Mouse (Mus musculus) gastrocnemius, adult 18-20 months (tissue): ENCODE measurements around the gene Lmx1b. TPM values are rescaled to one million over a fixed set of nuclear protein-coding genes. Genes with fewer than 3 reads are reported as not detected.

Source experiments
- DNase-seq: peaks from one replicate; pipeline ENCODE4 v3.0.0; 2021; ENCODE audit warnings: low spot score
- long read RNA-seq, 2 experiments: library from polyadenylated mRNA; stranded (forward); transcript quantifications; one replicate each; pipeline ENCODE4 v2.0.0; 2021
- total RNA-seq, 2 experiments: library from RNA; stranded (reverse); gene quantifications; 2 replicates each; pipeline ENCODE4 v1.2.3; 2021

Gene Lmx1b
- under 1 TPM; 0.05 to 0.21 TPM for total RNA-seq
- long read RNA-seq, experiment 1: 0 reads
- long read RNA-seq, experiment 2: 0 reads

GRCm38 (mm10) chr2:33640171-33640721, at the start of gene Lmx1b:
Gene Lmx1b, minus strand, starts transcription at chr2:33640511.
- DNase-seq: no peak

- no peak for DNase-seq
Observed at GRCm38 (mm10) chr2:33689880-33690462, 49.7 kb upstream of the Lmx1b start.

DNA sequence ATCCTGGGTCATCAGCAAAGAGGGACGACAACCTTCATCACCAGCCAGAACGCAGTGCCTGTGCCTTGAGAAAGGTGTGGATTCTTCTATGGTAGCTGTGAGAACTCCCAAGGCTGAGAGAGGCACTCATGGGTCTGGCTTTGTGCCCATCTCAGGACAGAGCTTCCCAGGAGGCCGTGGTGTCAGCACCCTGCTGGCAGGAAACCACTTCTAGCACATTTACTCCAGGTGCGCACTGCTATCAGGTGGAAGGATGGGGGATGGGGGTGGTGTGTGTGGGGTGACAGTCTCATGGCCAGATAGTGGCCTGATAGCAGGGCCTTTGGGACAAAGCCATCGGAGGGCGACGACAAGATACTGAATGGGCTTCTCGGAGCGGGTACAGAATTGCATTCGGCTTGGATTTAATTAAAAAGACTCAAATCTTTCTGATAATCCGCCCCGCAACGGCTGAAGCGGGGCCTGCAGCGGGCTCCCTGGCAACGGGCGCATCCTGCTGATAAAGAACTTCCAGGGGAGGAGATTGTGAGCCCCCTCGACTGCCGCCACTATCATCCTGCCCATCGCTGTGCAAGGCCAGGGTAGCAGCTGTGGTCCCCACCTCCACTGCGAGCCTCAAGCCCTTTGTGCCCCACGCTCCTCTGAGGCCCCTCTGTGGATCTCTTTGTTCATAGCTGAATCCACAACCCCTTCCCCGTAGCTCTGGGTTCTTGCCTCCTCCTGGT, 49.0 kb upstream of the Lmx1b start:
- no peak for DNase-seq

- DNase-seq: no peak
Observed at GRCm38 (mm10) chr2:33683594-33683993, 43.3 kb upstream of the Lmx1b start.

GRCm38 (mm10) chr2:33683095-33683494, 42.8 kb upstream of the Lmx1b start:
- DNase-seq: no peak

- peak; percentile 25 for DNase-seq
Observed at GRCm38 (mm10) chr2:33682219-33682618, 41.9 kb upstream of the Lmx1b start.

DNA sequence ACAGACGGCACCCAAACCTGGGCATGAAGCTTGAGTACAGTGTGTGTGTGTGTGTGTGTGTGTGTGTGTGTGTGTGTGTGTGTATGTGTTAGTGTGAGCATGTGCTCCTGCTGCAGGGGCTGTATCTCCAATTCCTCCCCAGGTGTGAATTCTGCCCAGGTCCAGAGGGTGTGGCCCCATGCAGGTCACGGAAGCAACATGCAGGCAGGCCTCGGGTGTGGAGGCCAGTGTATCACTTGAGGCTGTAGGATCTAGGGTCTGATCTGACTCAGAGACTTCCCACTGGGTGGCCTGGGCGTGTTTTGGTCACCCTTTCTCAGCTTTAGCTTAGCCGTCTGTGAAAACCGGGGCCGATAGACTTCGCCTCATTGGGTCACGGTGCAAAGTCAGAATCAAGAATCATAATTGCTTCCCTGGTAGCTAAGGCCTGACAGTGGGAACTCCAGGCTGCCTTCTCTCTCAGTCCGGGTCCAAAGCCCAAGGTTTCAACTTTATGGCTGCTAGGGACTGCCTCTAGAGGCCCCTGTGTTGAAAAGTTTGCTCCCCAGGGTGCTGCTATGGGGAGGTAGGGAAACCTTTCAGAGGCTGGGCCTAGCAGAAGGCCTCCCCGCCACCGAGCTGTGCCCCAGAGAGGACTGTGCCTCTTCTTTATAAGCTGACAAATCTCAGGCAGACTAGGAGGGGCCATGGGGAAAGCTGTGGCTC, 38.8 kb upstream of the Lmx1b start:
- no peak for DNase-seq

DNA sequence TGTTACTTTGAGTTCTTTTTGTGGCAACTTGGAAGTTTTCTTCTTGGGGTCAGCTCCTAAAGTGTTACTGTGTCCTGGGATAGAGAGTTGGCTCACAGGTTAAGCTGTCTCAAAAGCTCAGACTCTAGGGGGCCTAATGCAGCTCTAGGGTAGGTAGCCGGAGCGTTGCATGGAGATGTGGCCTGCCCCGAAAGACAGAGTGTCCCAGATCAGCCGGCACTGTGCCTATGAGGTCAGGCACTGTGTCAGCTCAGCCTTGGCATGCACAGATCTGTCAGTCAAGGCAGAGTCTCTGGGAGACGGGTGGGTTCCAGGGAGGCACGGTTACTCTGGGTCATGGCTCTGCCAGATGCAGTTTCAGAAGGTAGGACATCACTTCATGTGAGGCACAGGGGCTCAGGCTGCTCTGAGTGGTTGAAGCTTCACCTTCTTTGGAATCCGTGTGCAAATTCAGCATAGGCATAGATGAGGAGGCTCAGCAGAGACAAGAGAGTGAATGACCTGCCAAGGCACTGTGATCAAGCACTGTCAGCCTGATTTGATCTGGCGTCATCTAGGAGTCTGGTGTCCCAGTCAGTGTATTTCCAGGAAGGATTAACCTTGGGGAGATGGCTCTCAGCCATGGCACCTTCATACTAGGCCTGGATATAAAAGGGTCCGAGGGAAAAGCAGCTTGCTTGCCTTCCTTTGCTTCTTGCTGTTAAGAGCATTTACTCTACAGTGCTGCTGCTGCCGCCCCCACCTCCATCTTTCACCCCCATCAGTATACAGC, 32.6 kb upstream of the Lmx1b start:
- DNase-seq: no peak

DNA sequence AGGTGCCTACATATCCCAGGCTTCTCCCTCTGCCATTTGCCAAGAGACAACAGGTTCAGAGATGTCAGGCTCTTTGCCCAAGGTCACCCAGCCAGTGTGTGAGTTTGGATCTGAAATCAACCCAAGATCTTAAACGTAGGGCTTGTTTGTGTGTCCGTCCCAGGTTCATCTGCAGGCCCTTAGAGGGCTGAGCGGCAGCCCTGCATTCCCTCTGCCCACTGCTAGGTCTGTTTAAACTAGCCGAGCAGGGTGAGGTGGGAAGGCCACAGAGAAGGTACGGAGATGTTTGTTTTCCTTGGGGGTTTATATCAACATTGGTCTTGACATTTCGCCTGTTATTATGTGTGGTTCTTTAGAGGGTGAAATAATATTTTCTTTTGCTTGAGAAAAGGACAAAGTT, 28.4 kb upstream of the Lmx1b start:
- no peak for DNase-seq

DNA sequence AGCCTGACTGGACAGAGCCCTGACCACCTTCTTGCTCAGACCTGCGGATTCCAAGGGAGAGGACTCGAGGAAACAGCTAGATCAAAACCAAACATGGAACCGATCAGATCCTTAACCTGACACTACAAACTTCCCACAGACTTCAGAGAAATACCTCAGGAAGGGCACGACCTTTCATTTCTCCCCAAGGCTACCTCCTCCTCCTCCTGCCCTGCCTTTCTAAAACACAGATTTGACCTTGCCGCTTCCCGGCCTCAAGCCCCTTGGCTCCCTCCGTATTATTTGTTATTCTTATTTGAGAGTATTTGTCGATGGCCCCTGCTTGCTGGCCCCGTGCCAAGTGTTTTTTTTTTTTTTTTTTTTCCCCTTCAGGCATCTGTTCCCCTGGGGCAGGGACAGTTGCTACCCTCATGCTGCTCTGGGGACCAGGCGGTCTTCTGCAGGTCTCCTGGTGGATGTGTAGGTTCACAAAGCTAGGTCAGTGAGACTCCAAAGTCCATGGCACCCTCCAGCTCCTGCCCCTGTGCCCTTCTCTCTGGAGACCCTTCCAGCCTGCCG, 26.2 kb upstream of the Lmx1b start:
- no peak for DNase-seq

GRCm38 (mm10) chr2:33665363-33666058, 25.2 kb upstream of the Lmx1b start:
- DNase-seq: no peak

DNA sequence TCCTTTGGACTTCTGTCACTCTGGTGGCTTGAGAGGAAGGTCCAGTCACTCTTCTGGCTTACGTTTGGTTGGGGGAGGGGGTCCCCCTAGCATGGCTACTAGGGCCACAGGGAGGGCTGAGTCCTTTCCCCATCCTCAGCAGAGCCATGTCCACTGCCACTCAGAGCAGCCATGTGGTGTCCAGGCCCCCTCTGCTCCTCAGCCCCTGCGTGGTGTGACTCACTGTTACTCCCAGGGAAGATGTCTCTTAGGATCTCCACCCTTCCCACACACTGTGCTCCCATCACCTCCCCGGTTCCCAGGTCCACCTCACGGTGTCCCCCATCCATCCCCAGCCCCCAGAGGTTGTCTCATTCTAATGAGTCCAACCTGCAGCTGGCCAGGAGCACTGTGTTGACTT, 24.4 kb upstream of the Lmx1b start:
- no peak for DNase-seq

- no peak for DNase-seq
Observed at GRCm38 (mm10) chr2:33659288-33659629, 18.9 kb upstream of the Lmx1b start.

DNA sequence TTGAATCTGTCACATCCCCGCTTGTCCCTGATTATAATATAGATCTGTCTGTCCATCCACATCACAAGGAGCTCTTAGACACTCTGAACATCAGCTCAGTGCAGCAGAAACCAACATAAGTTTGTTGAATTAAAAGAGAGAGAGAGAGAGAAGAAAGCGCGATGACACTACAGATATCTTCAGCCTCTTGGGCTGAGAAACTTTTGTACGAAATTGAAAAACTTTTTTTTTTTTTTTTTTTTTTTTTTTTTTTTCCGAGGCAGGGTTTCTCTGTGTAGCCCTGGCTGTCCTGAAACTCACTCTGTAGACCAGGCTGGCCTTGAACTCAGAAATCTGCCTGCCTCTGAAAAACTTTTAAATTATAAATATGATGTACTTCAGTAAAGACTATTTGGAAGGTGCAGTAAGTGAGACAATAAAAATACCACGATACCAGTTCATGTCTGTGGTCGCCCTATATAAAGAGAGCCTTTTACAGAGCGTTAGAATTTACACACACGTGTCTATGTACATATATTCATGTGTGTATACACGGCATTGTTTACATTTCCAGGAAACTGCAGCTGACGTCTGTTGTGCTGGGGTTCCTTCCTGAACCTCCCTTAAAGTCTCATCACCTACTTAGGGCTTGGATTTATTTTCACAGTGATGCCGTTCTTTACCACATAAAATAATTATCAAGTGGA, 18.4 kb upstream of the Lmx1b start:
- no peak for DNase-seq

GRCm38 (mm10) chr2:33652517-33653198, 12.3 kb upstream of the Lmx1b start:
- DNase-seq: no peak

GRCm38 (mm10) chr2:33649371-33649770, 9.1 kb upstream of the Lmx1b start:
- DNase-seq: no peak

DNA sequence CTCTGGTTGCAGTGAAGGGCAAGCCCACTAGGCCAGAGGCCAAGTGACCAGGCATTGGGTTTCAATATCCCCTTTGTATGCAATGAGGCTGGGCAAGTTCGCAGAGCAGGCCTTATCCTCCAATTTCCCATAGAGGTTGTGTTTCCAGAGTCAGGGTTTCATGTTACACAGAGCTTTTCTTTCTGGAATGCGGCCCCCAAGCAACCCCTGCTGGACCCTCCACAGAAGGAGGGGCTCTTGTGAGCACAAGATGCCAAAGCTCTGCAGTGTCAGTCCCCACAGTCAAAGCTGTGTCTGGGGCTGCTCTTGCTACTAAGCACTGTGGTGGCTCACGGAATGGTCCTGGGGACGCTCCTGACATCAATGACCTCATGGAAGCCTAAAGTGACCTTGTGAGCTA, 8.6 kb upstream of the Lmx1b start:
- DNase-seq: no peak

- DNase-seq: no peak
Observed at GRCm38 (mm10) chr2:33646283-33646550, 5.9 kb upstream of the Lmx1b start.

DNA sequence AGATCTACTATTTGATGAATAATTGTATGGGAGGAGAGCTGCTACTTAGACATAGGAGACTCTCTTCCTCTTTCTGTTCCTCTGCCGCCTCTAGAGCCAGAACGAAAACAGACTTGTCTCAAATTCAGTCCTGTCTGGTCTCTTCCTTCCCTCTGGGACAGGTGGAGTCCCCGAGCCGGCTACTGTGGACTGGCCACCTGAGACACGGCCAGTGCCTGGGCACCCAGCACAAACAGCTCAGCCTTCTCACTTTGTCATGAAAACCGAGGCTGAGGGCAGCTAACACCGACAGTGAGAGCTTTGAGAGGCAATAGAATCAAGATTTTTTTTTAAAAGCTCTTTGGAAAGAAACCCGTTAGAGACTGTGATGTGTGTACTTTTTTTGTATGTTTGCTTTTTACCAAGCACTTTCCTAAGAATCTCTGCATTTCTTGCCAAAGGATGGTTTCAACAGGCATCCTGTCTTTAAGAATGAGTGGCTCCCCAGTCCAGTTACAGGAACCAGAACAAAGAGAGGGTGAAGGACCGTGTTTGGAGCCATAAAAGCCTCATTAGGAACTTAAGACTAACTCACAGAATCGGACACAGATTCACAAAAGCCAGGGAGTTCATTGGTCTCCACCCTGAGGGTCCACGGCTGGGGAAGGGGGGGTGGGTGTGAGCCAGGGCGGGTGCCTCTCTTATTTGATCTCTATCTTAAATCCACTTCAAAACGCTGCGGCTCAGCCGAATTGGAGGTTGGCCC, 5.4 kb upstream of the Lmx1b start:
- no peak for DNase-seq
